Mouse (Mus musculus) frontal cortex, postnatal 10 days (tissue): Measurements from ENCODE around the gene Plpp1.

Source experiments
- DNase-seq, 2 experiments: peaks; one replicate each; pipeline ENCODE4 v3.0.0; 2022; ENCODE audit warnings: low spot score in 2 of 2, mixed read lengths in 1 of 2

The Plpp1 gene

GRCm38 (mm10) chr13:112800597-112801380, at the start of gene Plpp1:
Gene Plpp1, plus strand, starts transcription at chr13:112800792.
- DNase-seq: peak; percentile 86 to 94

GRCm38 (mm10) chr13:112751454-112752308, 48.9 kb upstream of the Plpp1 start:
- peak in 1 of 2 experiments; percentile 35 for DNase-seq

- DNase-seq: no peak
Measured at GRCm38 (mm10) chr13:112752309-112752975, 48.1 kb upstream of the Plpp1 start.

- DNase-seq: no peak
Measured at GRCm38 (mm10) chr13:112753522-112753921, 47.1 kb upstream of the Plpp1 start.

- no peak for DNase-seq
Measured at GRCm38 (mm10) chr13:112754871-112755270, 45.7 kb upstream of the Plpp1 start.

- DNase-seq: no peak
Measured at GRCm38 (mm10) chr13:112755507-112756010, 45.0 kb upstream of the Plpp1 start.

- DNase-seq: no peak
Measured at GRCm38 (mm10) chr13:112757395-112757794, 43.2 kb upstream of the Plpp1 start.

- DNase-seq: no peak
Measured at GRCm38 (mm10) chr13:112758546-112759090, 42.0 kb upstream of the Plpp1 start.

- no peak for DNase-seq
Measured at GRCm38 (mm10) chr13:112759364-112759763, 41.2 kb upstream of the Plpp1 start.

- no peak for DNase-seq
Measured at GRCm38 (mm10) chr13:112759777-112760537, 40.6 kb upstream of the Plpp1 start.

GRCm38 (mm10) chr13:112760538-112760881, 40.1 kb upstream of the Plpp1 start:
- no peak for DNase-seq

- no peak for DNase-seq
Measured at GRCm38 (mm10) chr13:112761787-112762186, 38.8 kb upstream of the Plpp1 start.

GRCm38 (mm10) chr13:112762548-112762947, 38.0 kb upstream of the Plpp1 start:
- DNase-seq: no peak

GRCm38 (mm10) chr13:112763531-112764091, 37.0 kb upstream of the Plpp1 start:
- DNase-seq: no peak

GRCm38 (mm10) chr13:112764556-112764955, 36.0 kb upstream of the Plpp1 start:
- no peak for DNase-seq

GRCm38 (mm10) chr13:112765654-112766053, 34.9 kb upstream of the Plpp1 start:
- no peak for DNase-seq

- DNase-seq: no peak
Measured at GRCm38 (mm10) chr13:112770528-112771328, 29.9 kb upstream of the Plpp1 start.

- DNase-seq: no peak
Measured at GRCm38 (mm10) chr13:112771447-112772208, 29.0 kb upstream of the Plpp1 start.

- no peak for DNase-seq
Measured at GRCm38 (mm10) chr13:112772252-112772651, 28.3 kb upstream of the Plpp1 start.
